Mouse (Mus musculus) spleen, postnatal 10 days (tissue): ENCODE data around the gene Gria4.
"Not testable (repeated sequence)": the region's sequence is repeated elsewhere in the genome, so short reads cannot be mapped to it uniquely, and the experiment has no call there.

Experiments used
- DNase-seq, 2 experiments: peaks; one replicate each; pipeline ENCODE4 v3.0.0; 2021 to 2022; ENCODE audit warnings: low spot score in 2 of 2

Gria4 gene

GRCm38 (mm10) chr9:4795544-4796288 is at the start of gene Gria4:
Gria4 (minus strand) TSS chr9:4796234.
- no peak for DNase-seq

GRCm38 (mm10) chr9:4810941-4811340 is 14.9 kb upstream of the Gria4 start:
- DNase-seq: not testable (repeated sequence)

GRCm38 (mm10) chr9:4803151-4803755 is 7.2 kb upstream of the Gria4 start:
- DNase-seq: no peak

- no peak for DNase-seq
Observed at GRCm38 (mm10) chr9:4797396-4797795, 1.4 kb upstream of the Gria4 start.

- DNase-seq: no peak
Observed at GRCm38 (mm10) chr9:4796289-4796645, 233 bp upstream of the Gria4 start.

GRCm38 (mm10) chr9:4795075-4795474 is 959 bp downstream of the Gria4 start:
- no peak for DNase-seq

GRCm38 (mm10) chr9:4794411-4794810 is 1.6 kb downstream of the Gria4 start:
- DNase-seq: no peak

- not testable (repeated sequence) for DNase-seq
Observed at GRCm38 (mm10) chr9:4749407-4749806, 46.6 kb downstream of the Gria4 start.

- DNase-seq: no peak
Observed at GRCm38 (mm10) chr9:4714086-4714485, 81.9 kb downstream of the Gria4 start.

GRCm38 (mm10) chr9:4712367-4712766 is 83.7 kb downstream of the Gria4 start:
- no peak for DNase-seq

GRCm38 (mm10) chr9:4687149-4687548 is 108.9 kb downstream of the Gria4 start:
- DNase-seq: no peak

- DNase-seq: no peak
Observed at GRCm38 (mm10) chr9:4680244-4680643, 115.8 kb downstream of the Gria4 start.

- DNase-seq: no peak
Observed at GRCm38 (mm10) chr9:4679099-4679498, 116.9 kb downstream of the Gria4 start.

- DNase-seq: no peak
Observed at GRCm38 (mm10) chr9:4665691-4666090, 130.3 kb downstream of the Gria4 start.

- no peak for DNase-seq
Observed at GRCm38 (mm10) chr9:4662421-4662820, 133.6 kb downstream of the Gria4 start.

GRCm38 (mm10) chr9:4658951-4659350 is 137.1 kb downstream of the Gria4 start:
- no peak for DNase-seq

- DNase-seq: no peak
Observed at GRCm38 (mm10) chr9:4654333-4654732, 141.7 kb downstream of the Gria4 start.

- DNase-seq: no peak
Observed at GRCm38 (mm10) chr9:4639192-4639900, 156.7 kb downstream of the Gria4 start.

GRCm38 (mm10) chr9:4631910-4632309 is 164.1 kb downstream of the Gria4 start:
- DNase-seq: no peak

- no peak for DNase-seq
Observed at GRCm38 (mm10) chr9:4615286-4615685, 180.7 kb downstream of the Gria4 start.

- no peak for DNase-seq
Observed at GRCm38 (mm10) chr9:4605354-4605753, 190.7 kb downstream of the Gria4 start.

GRCm38 (mm10) chr9:4604236-4604635 is 191.8 kb downstream of the Gria4 start:
- DNase-seq: no peak

GRCm38 (mm10) chr9:4601788-4602187 is 194.2 kb downstream of the Gria4 start:
- DNase-seq: no peak
